In genomic region chrX:164420518-164420917, GRCm38 (mm10) we compare ENCODE assay signal across 11 mouse cellular contexts. TPM values are rescaled to one million over a fixed set of nuclear protein-coding genes. Genes with fewer than 3 reads are reported as not detected.
A peak's percentile ranks its signal among the peaks of the same experiment; 100 is the strongest.
DNase-seq lines count a peak whose midpoint lies in the region; ATAC-seq and TF ChIP-seq lines count a peak whose summit lies in the region.
"Had no signal": no experiment of that assay in that cellular context is flagged by ENCODE, and none has a peak within 500 bp of the region (broad histone marks: within the 10 kb centered on the region; RNA-seq: fewer than 3 reads in every experiment).

No protein-coding gene starts in this region.

- no peaks in the 10 kb centered on the region for H3K9me3 ChIP-seq in heart, embryonic 13.5 days
- no peaks in the 10 kb centered on the region for H3K9me3 ChIP-seq in ES-E14 (ENCODE audit: control insufficient read depth, insufficient read depth, low read depth, low read length)
- no peaks in the 10 kb centered on the region for H3K9me3 ChIP-seq in forebrain, postnatal 0 days (ENCODE audit: low read length)
- H3K9me3 ChIP-seq in liver, embryonic 16.5 days (replicated peaks; ENCODE audit: control insufficient read depth, low read length) = no peaks in the 10 kb centered on the region

- peaks cover 13% of the 10 kb centered on the region for H3K4me1 ChIP-seq in heart, embryonic 13.5 days
- no peaks in the 10 kb centered on the region for H3K4me1 ChIP-seq in ES-E14 (ENCODE audit: control insufficient read depth in 2 of 2, insufficient read depth in 2 of 2, low read length in 2 of 2, poor library complexity in 1 of 2)
- H3K4me1 ChIP-seq in forebrain, postnatal 0 days (ENCODE audit: insufficient read depth) = no peaks in the 10 kb centered on the region
- peaks cover 11% of the 10 kb centered on the region for H3K4me1 ChIP-seq in liver, embryonic 16.5 days (ENCODE audit: control insufficient read depth, low read depth, low read length)

- peaks cover 15% of the 10 kb centered on the region for H3K36me3 ChIP-seq in heart, embryonic 13.5 days
- H3K36me3 ChIP-seq in ES-E14 (ENCODE audit: control insufficient read depth, insufficient read depth, low read length, poor library complexity, severe bottlenecking) = peaks cover 6% of the 10 kb centered on the region
- no peaks in the 10 kb centered on the region for H3K36me3 ChIP-seq in forebrain, postnatal 0 days (ENCODE audit: insufficient read depth)
- no peaks in the 10 kb centered on the region; the same call in 1 of the 2 replicates for H3K36me3 ChIP-seq in liver, embryonic 16.5 days (ENCODE audit: control insufficient read depth, insufficient read depth)

- no peaks in the 10 kb centered on the region for H3K27me3 ChIP-seq in heart, embryonic 13.5 days (replicated peaks)
- H3K27me3 ChIP-seq in forebrain, postnatal 0 days (ENCODE audit: insufficient read depth, low read length) = no peaks in the 10 kb centered on the region
- H3K27me3 ChIP-seq in liver, embryonic 16.5 days (ENCODE audit: control insufficient read depth, insufficient read depth, low read depth, low read length) = no peaks in the 10 kb centered on the region

- 0 out of 2 replicates have a peak overlapping the region, but pooled peaks have one; percentile 74 for H3K27ac ChIP-seq in heart, embryonic 13.5 days (replicated peaks)
- H3K27ac ChIP-seq in ES-E14 (ENCODE audit: insufficient read depth, low read depth, low read length, poor library complexity, severe bottlenecking) = no peak overlapping the region
- no peak overlapping the region for H3K27ac ChIP-seq in forebrain, postnatal 0 days (ENCODE audit: low read depth, low read length)
- H3K27ac ChIP-seq in liver, embryonic 16.5 days (ENCODE audit: low read length) = no peak overlapping the region

- peak overlapping the region; percentile 74 for H3K4me2 ChIP-seq in heart, embryonic 13.5 days
- peak overlapping the region; percentile 53 for H3K4me2 ChIP-seq in forebrain, postnatal 0 days (ENCODE audit: low read depth)
- peak overlapping the region; percentile 65 for H3K4me2 ChIP-seq in liver, embryonic 16.5 days (ENCODE audit: low read depth, low read length)

- peak overlapping the region; percentile 64 for H3K4me3 ChIP-seq in heart, embryonic 13.5 days
- H3K4me3 ChIP-seq in ES-E14 (ENCODE audit: insufficient read depth in 1 of 2, low read depth in 1 of 2, low read length in 2 of 2, poor library complexity in 1 of 2, severe bottlenecking in 1 of 2) = peak overlapping the region; percentile 84 to 89
- H3K4me3 ChIP-seq in forebrain, postnatal 0 days (ENCODE audit: low read depth, low read length) = peak overlapping the region; percentile 53; the same call in 1 of the 2 replicates
- H3K4me3 ChIP-seq in liver, embryonic 16.5 days (ENCODE audit: low read depth, low read length) = peak overlapping the region; percentile 71

- no peak for ATAC-seq in heart, embryonic 13.5 days (ENCODE audit: extremely low read depth, insufficient number of reproducible peaks, low FRiP score, low TSS enrichment)
- ATAC-seq in forebrain, postnatal 0 days = no peak
- no peak for ATAC-seq in liver, embryonic 16.5 days (ENCODE audit: low read depth)

- TF ChIP-seq CTCF in forebrain, postnatal 0 days (IDR thresholded peaks at IDR 0.05; ENCODE audit: low read depth) = no peak

- DNase-seq in heart, postnatal 10 days = no peak
- DNase-seq in ES-E14 (ENCODE audit: low read depth, low spot score) (no peak), adipocyte (ENCODE audit: low spot score) (no peak)
- no peak for DNase-seq in forebrain, postnatal 0 days
- no peak for DNase-seq in left cerebral cortex, adult 11 months (ENCODE audit: low spot score)
- no peak for DNase-seq in frontal cortex, adult 2 months (ENCODE audit: extremely low spot score in 1 of 2, low spot score in 1 of 2)
- DNase-seq: cerebellum, adult 9-11 months; kidney, adult 9 months; right cerebral cortex, adult 18-20 months had no signal

- in situ Hi-C loops in ES-E14 (cut with MboI; ENCODE audit: low sequenced_read_pairs in 2 of 2, unreplicated experiment in 2 of 2) = no loop called here

- peak overlapping the region; percentile 87 for H3K9ac ChIP-seq in heart, embryonic 13.5 days
- peak overlapping the region; percentile 38 for H3K9ac ChIP-seq in ES-E14 (ENCODE audit: insufficient read depth, low read depth, low read length, poor library complexity, severe bottlenecking)
- no peak overlapping the region for H3K9ac ChIP-seq in forebrain, postnatal 0 days
- peak overlapping the region; percentile 71 for H3K9ac ChIP-seq in liver, embryonic 16.5 days (ENCODE audit: low read depth, low read length)

- intact Hi-C loops in heart, postnatal 10 days (cut with DNase I) = loop anchor here (10.0 kb wide), 1 partner anchor 346 kb away; the partner anchor contains the start of gene Siah1b

- WGBS in heart, embryonic 13.5 days = 28% methylated on average over 3 of the region's 3 CpGs
- WGBS in forebrain, postnatal 0 days = 51% methylated on average over 3 of the region's 3 CpGs
- WGBS in liver, embryonic 16.5 days (ENCODE audit: insufficient replicate concordance) = 24% methylated on average over 3 of the region's 3 CpGs

TF ChIP-seq in ES-E14, 5 proteins besides CTCF, POLR2A, EP300 and RAD21:
- no peak for TF ChIP-seq MAFK (IDR thresholded peaks at IDR 0.05; ENCODE audit: insufficient read depth, low read depth, low read length)
- TF ChIP-seq ZNF384 (IDR thresholded peaks at IDR 0.05; ENCODE audit: low read depth, low read length) = no peak
- no peak for TF ChIP-seq ZC3H11A (IDR thresholded peaks at IDR 0.05; ENCODE audit: borderline replicate concordance, low read depth, low read length)
- no peak for TF ChIP-seq CHD2 (IDR thresholded peaks at IDR 0.05; ENCODE audit: low read depth, low read length)
- TF ChIP-seq HCFC1 (IDR thresholded peaks at IDR 0.05; ENCODE audit: borderline replicate concordance, insufficient read depth, low read length) = no peak

RNA-seq across cellular contexts. Expression of gene Piga, which starts 0.9 kb away (rescaled TPM):
- polyA plus RNA-seq in heart, embryonic 13.5 days (2015; fragmentation: Nextera tagmentation; extraction: Ambion mirVana) = 6.5 and 9.3 TPM in 2 replicates
- total RNA-seq in heart, postnatal 10 days (2021) = 1 to 10 TPM; 2.6 to 3.1 TPM
- total RNA-seq in ES-E14 (2012; rRNA removed) = 14.2 TPM in 2 replicates
- 4.3 and 4.7 TPM in 2 replicates for total RNA-seq in forebrain, postnatal 0 days (2014; rRNA removed)
- polyA plus RNA-seq in forebrain, postnatal 0 days (2015; fragmentation: Nextera tagmentation; extraction: Ambion mirVana) = 2.5 and 3.4 TPM in 2 replicates
- 10.5 and 12.3 TPM in 2 replicates for polyA plus RNA-seq in liver, embryonic 16.5 days (2015; fragmentation: Nextera tagmentation; extraction: Ambion mirVana)
- 5.0 and 5.7 TPM in 2 replicates for polyA plus RNA-seq in frontal cortex, adult 2 months (2012; rRNA removed)

RNA-seq across cellular contexts. Expression of gene Asb11, which starts 16.3 kb away (rescaled TPM):
- polyA plus RNA-seq in heart, embryonic 13.5 days (2015; fragmentation: Nextera tagmentation; extraction: Ambion mirVana) = 19.7 TPM in 2 replicates
- total RNA-seq in heart, postnatal 10 days (2021) = 10 to 100 TPM; 46.0 to 87.5 TPM
- total RNA-seq in ES-E14 (2012; rRNA removed) = 0.18 TPM in 1 of 2 replicates, not detected in the other
- total RNA-seq in forebrain, postnatal 0 days (2014; rRNA removed) = 1.6 TPM in 1 of 2 replicates, not detected in the other
- 0.10 and 0.13 TPM in 2 replicates for polyA plus RNA-seq in forebrain, postnatal 0 days (2015; fragmentation: Nextera tagmentation; extraction: Ambion mirVana)
- polyA plus RNA-seq in liver, embryonic 16.5 days (2015; fragmentation: Nextera tagmentation; extraction: Ambion mirVana) = 0.08 and 0.11 TPM in 2 replicates
- 5.0 and 5.6 TPM in 2 replicates for polyA plus RNA-seq in frontal cortex, adult 2 months (2012; rRNA removed)

RNA-seq across cellular contexts. Expression of gene Vegfd, which starts 47.3 kb away (rescaled TPM):
- polyA plus RNA-seq in heart, embryonic 13.5 days (2015; fragmentation: Nextera tagmentation; extraction: Ambion mirVana) = 3.3 and 4.7 TPM in 2 replicates
- 1 to 10 TPM; 3.3 to 3.5 TPM for total RNA-seq in heart, postnatal 10 days (2021)
- 0.63 and 0.76 TPM in 2 replicates for total RNA-seq in ES-E14 (2012; rRNA removed)
- total RNA-seq in forebrain, postnatal 0 days (2014; rRNA removed) = 0.29 and 1.0 TPM in 2 replicates
- 0.54 and 1.0 TPM in 2 replicates for polyA plus RNA-seq in forebrain, postnatal 0 days (2015; fragmentation: Nextera tagmentation; extraction: Ambion mirVana)
- 1.1 and 1.2 TPM in 2 replicates for polyA plus RNA-seq in liver, embryonic 16.5 days (2015; fragmentation: Nextera tagmentation; extraction: Ambion mirVana)
- polyA plus RNA-seq in frontal cortex, adult 2 months (2012; rRNA removed) = 1.3 and 2.2 TPM in 2 replicates
